In genomic region chr4:114901643-114902351, GRCm38 (mm10) we compare ENCODE assay signal across 8 mouse cellular contexts. TPM values are rescaled to one million over a fixed set of nuclear protein-coding genes. Genes with fewer than 3 reads are reported as not detected.
DNase-seq lines count a peak whose midpoint lies in the region; ATAC-seq and TF ChIP-seq lines count a peak whose summit lies in the region.

No protein-coding gene starts in this region.

- TF ChIP-seq CTCF in kidney, postnatal 0 days (IDR thresholded peaks at IDR 0.05; ENCODE audit: low read depth) = no peak

- H3K36me3 ChIP-seq in lung, embryonic 16.5 days (ENCODE audit: control insufficient read depth, insufficient read depth, low read length) = no peaks in the 10 kb centered on the region
- H3K36me3 ChIP-seq in kidney, postnatal 0 days (ENCODE audit: insufficient read depth, low read length) = no peaks in the 10 kb centered on the region
- no peaks in the 10 kb centered on the region for H3K36me3 ChIP-seq in neural tube, embryonic 13.5 days

- ATAC-seq in lung, embryonic 16.5 days (ENCODE audit: low read depth) = no peak
- 0 out of 2 replicates have a peak, but pooled peaks have one; percentile 33 for ATAC-seq in kidney, postnatal 0 days (replicated peaks; ENCODE audit: low FRiP score, low read depth)
- ATAC-seq in neural tube, embryonic 13.5 days (ENCODE audit: low read depth) = no peak

- DNase-seq in adrenal gland, adult 2 months = peak; percentile 24
- no peak for DNase-seq in adrenal gland, postnatal 4 days (ENCODE audit: low spot score in 2 of 2)
- no peak for DNase-seq in lung, postnatal 36 days
- DNase-seq in kidney, postnatal 0 days (ENCODE audit: low spot score) = no peak
- no peak for DNase-seq in layer of hippocampus, postnatal 25 days (ENCODE audit: extremely low spot score in 1 of 2, low spot score in 1 of 2)
- no peak for DNase-seq in right cerebral cortex, postnatal 14 days

- H3K9ac ChIP-seq in lung, embryonic 16.5 days (ENCODE audit: low read length) = no peak overlapping the region
- 0 out of 2 replicates have a peak overlapping the region, but pooled peaks have one; percentile 15 for H3K9ac ChIP-seq in kidney, postnatal 0 days (ENCODE audit: low read depth, low read length)
- no peak overlapping the region for H3K9ac ChIP-seq in neural tube, embryonic 13.5 days

- H3K4me2 ChIP-seq in lung, embryonic 16.5 days (ENCODE audit: low read depth, low read length) = peak overlapping the region; percentile 34; the same call in 1 of the 2 replicates
- peak overlapping the region; percentile 59 for H3K4me2 ChIP-seq in kidney, postnatal 0 days (ENCODE audit: low read length)
- peak overlapping the region; percentile 39 for H3K4me2 ChIP-seq in neural tube, embryonic 13.5 days

- under 1% methylated on average over 42 of the region's 42 CpGs for WGBS in lung, embryonic 16.5 days
- 5% methylated on average over 42 of the region's 42 CpGs for WGBS in kidney, postnatal 0 days
- under 1% methylated on average over 42 of the region's 42 CpGs for WGBS in neural tube, embryonic 13.5 days

- H3K27me3 ChIP-seq in lung, embryonic 16.5 days (ENCODE audit: control insufficient read depth, insufficient read depth, low read depth, low read length) = peaks cover 84% of the 10 kb centered on the region
- peaks cover 32% of the 10 kb centered on the region for H3K27me3 ChIP-seq in kidney, postnatal 0 days (ENCODE audit: insufficient read depth, low read length)
- H3K27me3 ChIP-seq in neural tube, embryonic 13.5 days = peaks cover 100% of the 10 kb centered on the region

- no peaks in the 10 kb centered on the region for H3K9me3 ChIP-seq in lung, embryonic 16.5 days (ENCODE audit: control insufficient read depth, low read length)
- H3K9me3 ChIP-seq in kidney, postnatal 0 days (replicated peaks; ENCODE audit: low read length) = no peaks in the 10 kb centered on the region
- H3K9me3 ChIP-seq in neural tube, embryonic 13.5 days = no peaks in the 10 kb centered on the region

- no peak overlapping the region for H3K27ac ChIP-seq in lung, embryonic 16.5 days (ENCODE audit: low read length)
- no peak overlapping the region for H3K27ac ChIP-seq in kidney, postnatal 0 days
- no peak overlapping the region for H3K27ac ChIP-seq in neural tube, embryonic 13.5 days (replicated peaks)

- H3K4me1 ChIP-seq in lung, embryonic 16.5 days (replicated peaks; ENCODE audit: control insufficient read depth, insufficient read depth, low read length) = peaks cover 3% of the 10 kb centered on the region; the same call in 1 of the 2 replicates
- no peaks in the 10 kb centered on the region for H3K4me1 ChIP-seq in kidney, postnatal 0 days (replicated peaks; ENCODE audit: insufficient read depth, low read length)
- H3K4me1 ChIP-seq in neural tube, embryonic 13.5 days (replicated peaks) = no peaks in the 10 kb centered on the region; the same call in 1 of the 2 replicates

- peak overlapping the region; percentile 9; the same call in 1 of the 2 replicates for H3K4me3 ChIP-seq in lung, embryonic 16.5 days (ENCODE audit: low read length)
- H3K4me3 ChIP-seq in kidney, postnatal 0 days (replicated peaks; ENCODE audit: low read depth, low read length) = peak overlapping the region; percentile 22
- peak overlapping the region; percentile 15; the same call in 1 of the 2 replicates for H3K4me3 ChIP-seq in neural tube, embryonic 13.5 days

RNA-seq across cellular contexts. Expression of gene Foxd2, which starts 6.9 kb away (rescaled TPM):
- total RNA-seq in adrenal gland, adult 2 months (2021) = 1 to 10 TPM; 1.2 to 2.8 TPM
- polyA plus RNA-seq in adrenal gland, adult 2 months (2012; rRNA removed) = 5.7 and 6.3 TPM in 2 replicates
- total RNA-seq in adrenal gland, postnatal 4 days (2021) = 1 to 10 TPM; 4.0 to 5.1 TPM
- 0.08 TPM in 1 of 2 replicates, not detected in the other for polyA plus RNA-seq in lung, embryonic 16.5 days (2015; fragmentation: Nextera tagmentation; extraction: Ambion mirVana)
- 3.9 and 6.3 TPM in 2 replicates for polyA plus RNA-seq in kidney, postnatal 0 days (2015; fragmentation: Nextera tagmentation; extraction: Ambion mirVana)
- polyA plus RNA-seq in neural tube, embryonic 13.5 days (2015; fragmentation: Nextera tagmentation; extraction: Ambion mirVana) = 0.50 and 0.62 TPM in 2 replicates
- under 1 TPM; 0.17 to 0.35 TPM for total RNA-seq in layer of hippocampus, postnatal 25 days (2021)

RNA-seq across cellular contexts. Expression of gene Foxe3, which starts 24.0 kb away (rescaled TPM):
- not detected for total RNA-seq in adrenal gland, adult 2 months (2021)
- polyA plus RNA-seq in adrenal gland, adult 2 months (2012; rRNA removed) = 0.20 and 1.2 TPM in 2 replicates
- not detected for total RNA-seq in adrenal gland, postnatal 4 days (2021)
- polyA plus RNA-seq in lung, embryonic 16.5 days (2015; fragmentation: Nextera tagmentation; extraction: Ambion mirVana) = not detected in 2 replicates
- not detected in 2 replicates for polyA plus RNA-seq in kidney, postnatal 0 days (2015; fragmentation: Nextera tagmentation; extraction: Ambion mirVana)
- polyA plus RNA-seq in neural tube, embryonic 13.5 days (2015; fragmentation: Nextera tagmentation; extraction: Ambion mirVana) = not detected in 2 replicates
- not detected for total RNA-seq in layer of hippocampus, postnatal 25 days (2021)
